Mouse (Mus musculus): ENCODE data around the gene C1qc. TPM values are rescaled to one million over a fixed set of nuclear protein-coding genes. Genes with fewer than 3 reads are reported as not detected.

Gene C1qc
- 10 to 100 TPM; 32.7 to 33.5 TPM for total RNA-seq (2021)
- long read RNA-seq, experiment 1, transcript C1qc-201 (3 exons, 1,203 nt) = major isoform, 35 of 41 reads
- long read RNA-seq, experiment 1, partial matches to known transcripts = 2 of 41 reads
- long read RNA-seq, experiment 1, other reads (novel, unspliced or antisense) = 3 of 41 reads
- long read RNA-seq, experiment 2, transcript C1qc-201 (3 exons, 1,203 nt) = major isoform, 39 of 51 reads
- long read RNA-seq, experiment 2, partial matches to known transcripts = 2 of 51 reads
- long read RNA-seq, experiment 2, other reads (novel, unspliced or antisense) = 9 of 51 reads

- DNase-seq (ENCODE audit: low spot score in 2 of 2) = no peak
Observed at GRCm38 (mm10) chr4:136892811-136893210, at the start of gene C1qc. TSS of gene C1qc (minus strand) at chr4:136893065.

- no peak for DNase-seq (ENCODE audit: low spot score in 2 of 2)
Observed at GRCm38 (mm10) chr4:136937935-136938334, 45.1 kb upstream of the C1qc start.

GRCm38 (mm10) chr4:136937344-136937743 is 44.5 kb upstream of the C1qc start:
- no peak for DNase-seq (ENCODE audit: low spot score in 2 of 2)

- DNase-seq (ENCODE audit: low spot score in 2 of 2) = no peak
Observed at GRCm38 (mm10) chr4:136934746-136935613, 42.1 kb upstream of the C1qc start.

GRCm38 (mm10) chr4:136930474-136930873 is 37.6 kb upstream of the C1qc start:
- no peak for DNase-seq (ENCODE audit: low spot score in 2 of 2)

- no peak for DNase-seq (ENCODE audit: low spot score in 2 of 2)
Observed at GRCm38 (mm10) chr4:136928928-136929327, 36.1 kb upstream of the C1qc start.

- DNase-seq (ENCODE audit: low spot score in 2 of 2) = no peak
Observed at GRCm38 (mm10) chr4:136925804-136926203, 32.9 kb upstream of the C1qc start.

GRCm38 (mm10) chr4:136924529-136924928 is 31.7 kb upstream of the C1qc start:
- DNase-seq (ENCODE audit: low spot score in 2 of 2) = peak in 1 of 2 experiments; percentile 62

- no peak for DNase-seq (ENCODE audit: low spot score in 2 of 2)
Observed at GRCm38 (mm10) chr4:136919526-136919925, 26.7 kb upstream of the C1qc start.

- DNase-seq (ENCODE audit: low spot score in 2 of 2) = no peak
Observed at GRCm38 (mm10) chr4:136918834-136919233, 26.0 kb upstream of the C1qc start.

GRCm38 (mm10) chr4:136917165-136917524 is 24.3 kb upstream of the C1qc start:
- DNase-seq (ENCODE audit: low spot score in 2 of 2) = no peak

GRCm38 (mm10) chr4:136916359-136917164 is 23.7 kb upstream of the C1qc start:
- DNase-seq (ENCODE audit: low spot score in 2 of 2) = no peak

- no peak for DNase-seq (ENCODE audit: low spot score in 2 of 2)
Observed at GRCm38 (mm10) chr4:136912841-136913240, 20.0 kb upstream of the C1qc start.

- DNase-seq (ENCODE audit: low spot score in 2 of 2) = no peak
Observed at GRCm38 (mm10) chr4:136911804-136912203, 18.9 kb upstream of the C1qc start.

GRCm38 (mm10) chr4:136911211-136911646 is 18.4 kb upstream of the C1qc start:
- DNase-seq (ENCODE audit: low spot score in 2 of 2) = no peak

- no peak for DNase-seq (ENCODE audit: low spot score in 2 of 2)
Observed at GRCm38 (mm10) chr4:136907809-136908208, 14.9 kb upstream of the C1qc start.

- peak in 1 of 2 experiments; percentile 56 for DNase-seq (ENCODE audit: low spot score in 2 of 2)
Observed at GRCm38 (mm10) chr4:136907033-136907432, 14.2 kb upstream of the C1qc start.

GRCm38 (mm10) chr4:136904767-136905539 is 12.1 kb upstream of the C1qc start:
- DNase-seq (ENCODE audit: low spot score in 2 of 2) = no peak

GRCm38 (mm10) chr4:136899154-136899553 is 6.3 kb upstream of the C1qc start:
- DNase-seq (ENCODE audit: low spot score in 2 of 2) = no peak

- no peak for DNase-seq (ENCODE audit: low spot score in 2 of 2)
Observed at GRCm38 (mm10) chr4:136898637-136899036, 5.8 kb upstream of the C1qc start, which contains the start of gene C1qa. TSS of gene C1qa (minus strand) at chr4:136898803.

Measured in gastrocnemius, postnatal 4 days (tissue).